Mouse (Mus musculus) MEL-GATA-1-ER (cell line): Measurements from ENCODE around the gene Bcl2l14.

Experiments
- DNase-seq: peaks from one replicate; pipeline ENCODE4 v3.0.0-alpha.2; 2012; ENCODE audit warnings: low read depth; ENCODE audit errors: extremely low read depth

Gene Bcl2l14

GRCm38 (mm10) chr6:134402914-134403683 is 7.0 kb downstream of the Bcl2l14 start:
- DNase-seq = peak; percentile 59

DNA sequence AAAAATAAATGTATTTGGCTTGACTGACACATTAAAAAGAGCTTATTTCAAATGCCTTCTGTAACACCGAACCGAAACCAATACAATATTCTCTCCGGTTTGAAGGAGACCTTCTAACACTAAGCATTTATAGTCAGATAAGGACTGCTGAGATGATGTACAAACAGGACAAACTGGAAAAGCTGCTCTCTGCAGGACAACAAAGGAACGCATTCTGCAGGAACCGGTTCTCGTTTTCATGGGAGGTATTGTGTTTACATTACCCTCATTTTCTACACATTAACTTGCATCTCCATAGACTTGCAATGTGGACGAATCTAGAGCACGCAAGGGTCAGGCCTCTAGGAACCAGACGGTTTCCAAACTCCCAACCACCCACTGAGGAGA is 7.6 kb downstream of the Bcl2l14 start:
- DNase-seq = no peak

- DNase-seq = no peak
These were observed 11.1 kb downstream of the Bcl2l14 start for GRCm38 (mm10) chr6:134407226-134407625.

DNA sequence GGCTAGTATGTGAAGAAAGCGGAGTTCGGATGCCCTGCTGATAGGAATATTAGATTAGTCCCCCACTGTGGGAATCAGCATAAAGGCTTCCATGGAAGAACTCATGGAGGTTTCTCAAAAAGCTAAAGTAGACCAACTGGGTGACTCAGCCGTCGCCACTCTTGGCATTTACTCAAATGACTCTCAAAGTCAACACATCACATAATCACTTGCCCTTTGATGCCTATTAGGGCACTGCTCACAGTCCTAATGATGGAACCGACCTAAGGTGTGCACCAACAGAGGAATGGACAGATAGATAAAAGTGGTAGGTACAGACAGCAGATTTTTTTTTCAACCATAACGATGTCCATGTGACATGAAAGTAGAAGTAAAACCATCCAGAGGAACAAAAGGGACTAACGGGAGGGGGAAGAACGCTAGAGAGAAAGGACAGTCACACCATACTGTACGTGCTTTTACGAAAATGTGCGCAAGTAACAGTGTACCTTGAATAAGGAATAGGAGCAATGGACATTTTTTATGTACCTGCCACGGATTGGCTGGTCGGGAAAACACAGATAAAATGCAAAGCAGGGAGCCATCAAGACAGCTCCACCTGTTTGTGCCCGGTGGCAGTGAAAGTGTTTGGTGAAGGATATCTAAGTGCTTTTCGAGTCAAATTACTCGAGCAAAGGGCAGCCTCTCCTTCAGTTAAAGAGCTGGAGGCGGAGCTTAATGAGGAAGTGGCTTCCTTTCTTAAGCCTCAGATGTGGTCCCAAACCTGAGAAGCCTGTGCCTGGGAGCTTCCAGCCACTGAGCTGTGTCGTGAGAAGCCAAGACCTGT is 17.8 kb downstream of the Bcl2l14 start:
- DNase-seq = peak; percentile 71

DNA sequence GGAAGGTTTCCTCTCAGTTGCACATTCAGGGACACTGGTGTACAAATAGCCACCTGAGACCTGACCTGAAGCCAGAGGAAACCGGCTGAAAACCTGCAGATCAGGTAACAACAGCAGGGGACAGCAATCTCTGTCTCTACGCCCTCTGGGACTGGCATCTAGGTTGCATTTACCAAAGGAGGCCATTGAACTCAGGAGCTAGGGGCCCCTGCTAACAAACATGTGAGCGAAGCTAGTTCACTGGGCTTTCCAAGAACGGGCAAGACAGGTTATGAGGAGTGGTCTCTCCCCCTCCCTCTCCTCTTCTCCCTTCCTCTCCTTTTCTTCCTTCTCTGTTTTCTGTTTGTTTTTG is 18.4 kb downstream of the Bcl2l14 start:
- no peak for DNase-seq

DNA sequence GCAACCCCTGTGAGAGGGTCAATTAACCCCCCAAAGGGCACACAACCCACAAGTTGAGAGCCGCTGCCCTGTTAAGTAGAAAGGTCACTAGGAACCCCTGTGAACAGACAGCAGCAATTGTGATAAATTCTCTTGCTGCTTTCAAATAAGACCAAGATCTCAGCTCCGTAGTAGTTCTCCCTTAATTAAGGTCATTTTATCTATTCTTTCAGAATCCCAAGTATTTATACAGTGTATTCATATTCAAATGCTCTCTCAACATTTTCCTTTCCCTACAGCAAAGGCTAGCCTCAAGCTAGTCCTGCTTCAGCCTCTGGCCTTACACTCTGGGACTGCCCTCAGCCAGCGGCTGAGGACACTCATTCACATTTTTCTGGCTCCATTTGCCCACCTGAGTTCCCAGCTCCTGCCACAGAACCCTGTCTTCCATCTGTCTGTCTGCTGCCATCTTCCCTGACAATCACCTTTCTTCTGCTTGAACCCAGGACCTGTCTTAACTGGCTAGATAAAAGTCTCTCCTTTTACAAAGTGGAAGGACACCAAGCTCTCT is 20.5 kb downstream of the Bcl2l14 start:
- DNase-seq = no peak

GRCm38 (mm10) chr6:134417886-134418285 is 21.8 kb downstream of the Bcl2l14 start:
- DNase-seq = no peak

DNA sequence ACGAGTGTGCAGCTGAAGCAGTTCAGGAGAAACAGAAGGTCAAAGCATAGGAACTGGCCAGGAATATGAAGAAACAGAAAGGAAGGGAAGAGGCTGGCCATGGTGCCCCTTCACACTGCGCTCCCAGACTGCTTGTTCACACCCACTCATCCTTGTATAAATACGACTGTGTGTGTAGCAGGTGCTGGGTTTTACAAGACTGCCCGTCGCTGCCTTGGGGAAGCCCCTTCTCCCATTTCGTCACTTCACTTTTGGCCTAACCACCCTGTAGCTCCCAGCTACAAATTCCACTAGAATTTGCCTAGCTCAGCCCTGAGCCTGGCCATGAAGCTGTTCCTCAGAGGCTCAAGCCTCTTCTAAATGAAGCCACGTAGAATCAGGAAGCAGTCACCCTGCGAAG is 24.3 kb downstream of the Bcl2l14 start:
- DNase-seq = no peak

DNA sequence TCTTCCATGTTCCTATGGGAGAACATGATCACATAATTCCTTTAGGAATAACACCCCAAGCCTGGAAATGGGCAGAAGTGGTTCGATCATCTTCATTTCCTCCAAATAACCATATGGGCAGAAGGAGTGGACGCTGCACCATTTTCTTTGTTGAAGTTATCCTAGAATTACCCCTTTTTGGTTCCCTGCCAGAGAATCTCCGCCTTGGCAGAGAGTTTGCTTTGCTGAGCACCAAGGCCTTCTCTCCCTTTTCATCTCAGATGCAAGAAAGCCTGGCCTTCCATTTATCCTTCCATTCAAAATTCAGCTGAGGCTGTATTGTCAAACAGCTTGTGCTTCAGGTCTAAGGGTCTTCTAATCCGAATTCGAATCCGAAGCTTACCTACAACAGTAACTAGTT is 25.8 kb downstream of the Bcl2l14 start:
- no peak for DNase-seq

- no peak for DNase-seq
These were observed 29.1 kb downstream of the Bcl2l14 start for GRCm38 (mm10) chr6:134425216-134425717.

DNA sequence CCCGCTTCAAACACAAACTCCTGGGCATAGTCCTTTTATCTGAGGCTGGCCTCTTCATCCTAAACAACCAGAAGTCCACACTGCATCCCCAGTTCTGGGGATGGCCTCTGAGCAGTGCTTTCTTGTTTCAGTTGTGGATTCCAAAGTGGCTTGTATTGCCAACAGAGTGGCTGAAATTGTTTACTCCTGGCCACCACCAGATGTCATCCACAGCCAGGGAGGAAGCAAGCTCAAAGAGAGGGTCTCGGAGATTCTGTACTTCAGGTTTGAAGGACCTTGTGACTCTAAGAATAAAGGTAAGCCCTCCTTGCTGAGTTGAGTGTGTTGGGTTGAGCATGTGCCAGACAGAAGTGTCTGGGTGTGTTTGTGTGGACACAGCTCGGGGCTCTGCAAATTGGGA is 31.0 kb downstream of the Bcl2l14 start:
- DNase-seq = no peak

- DNase-seq = no peak
These were observed 32.3 kb downstream of the Bcl2l14 start for GRCm38 (mm10) chr6:134428455-134428854.

GRCm38 (mm10) chr6:134430161-134430799 is 34.2 kb downstream of the Bcl2l14 start:
- no peak for DNase-seq

GRCm38 (mm10) chr6:134431583-134431982 is 35.5 kb downstream of the Bcl2l14 start:
- DNase-seq = no peak

- no peak for DNase-seq
These were observed 37.2 kb downstream of the Bcl2l14 start for GRCm38 (mm10) chr6:134433281-134433680.

GRCm38 (mm10) chr6:134434044-134434443 is 37.9 kb downstream of the Bcl2l14 start:
- no peak for DNase-seq

GRCm38 (mm10) chr6:134434866-134435390 is 38.8 kb downstream of the Bcl2l14 start:
- peak; percentile 93 for DNase-seq

DNA sequence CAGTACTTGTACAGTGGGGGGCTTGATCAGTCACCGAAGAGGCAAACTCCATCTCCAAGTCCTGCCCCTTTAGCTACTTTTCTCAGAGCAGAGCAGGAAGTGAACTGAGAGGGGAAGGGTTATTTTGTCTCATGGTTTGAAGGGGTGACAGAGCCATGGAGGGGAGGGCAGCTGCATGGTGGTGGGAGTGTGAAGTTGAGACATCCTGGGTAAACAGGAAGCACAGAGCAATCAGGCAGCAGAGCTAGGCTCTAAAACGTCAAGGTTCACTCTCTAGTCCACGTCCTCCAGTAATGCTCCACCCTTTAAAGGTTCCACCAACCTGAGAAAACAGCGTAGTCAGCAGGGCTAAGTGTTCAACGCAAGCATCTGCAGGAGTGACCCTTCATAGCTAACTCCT is 40.8 kb downstream of the Bcl2l14 start:
- no peak for DNase-seq

DNA sequence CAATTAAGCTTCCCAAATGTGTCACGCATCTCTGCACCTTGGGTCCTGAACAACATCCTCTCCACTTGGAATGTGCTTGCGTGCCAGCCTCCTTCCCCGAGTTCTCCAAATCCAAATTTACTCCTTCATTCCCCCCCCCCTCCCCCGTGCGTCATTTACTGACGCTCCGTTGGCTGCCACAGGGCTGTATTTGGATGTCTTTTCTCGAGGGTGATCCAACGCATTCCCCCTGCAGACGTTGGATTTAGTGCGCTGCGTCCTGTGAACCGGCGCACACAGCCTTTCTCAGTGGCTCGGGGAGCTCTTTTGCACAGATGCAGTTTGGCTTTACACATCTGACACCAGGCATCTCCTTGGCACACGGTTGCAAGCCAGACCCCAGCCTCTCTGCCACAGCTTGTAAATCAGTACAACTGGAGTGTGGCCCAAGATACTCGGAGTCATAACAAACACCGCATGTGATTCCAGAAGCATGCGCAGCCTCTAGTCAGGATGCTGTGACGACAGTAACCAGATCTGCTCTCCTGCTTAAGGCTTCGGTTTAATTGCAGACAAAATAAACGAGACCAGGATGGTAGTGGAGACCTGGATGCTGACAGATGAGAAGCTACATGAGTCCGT is 43.4 kb downstream of the Bcl2l14 start:
- DNase-seq = no peak

DNA sequence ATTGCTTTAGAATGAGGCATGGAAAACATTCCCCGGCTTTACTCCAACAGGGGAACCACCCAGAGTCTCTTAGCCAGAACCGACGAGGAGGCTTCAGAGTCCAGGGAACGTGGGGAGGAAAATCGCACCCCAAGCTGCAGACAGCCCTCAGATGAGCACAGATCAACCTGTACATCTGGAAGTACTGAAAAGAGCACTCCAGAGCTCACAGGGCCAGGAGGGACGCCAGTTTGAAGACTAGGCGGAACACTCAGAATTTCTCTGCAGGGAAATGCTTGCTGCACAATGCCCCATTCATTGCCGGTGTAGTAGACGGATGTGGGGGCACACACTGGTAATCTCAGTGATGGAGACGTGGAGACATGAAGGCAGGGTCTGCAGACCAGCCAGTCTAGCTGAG is 43.9 kb downstream of the Bcl2l14 start:
- no peak for DNase-seq

DNA sequence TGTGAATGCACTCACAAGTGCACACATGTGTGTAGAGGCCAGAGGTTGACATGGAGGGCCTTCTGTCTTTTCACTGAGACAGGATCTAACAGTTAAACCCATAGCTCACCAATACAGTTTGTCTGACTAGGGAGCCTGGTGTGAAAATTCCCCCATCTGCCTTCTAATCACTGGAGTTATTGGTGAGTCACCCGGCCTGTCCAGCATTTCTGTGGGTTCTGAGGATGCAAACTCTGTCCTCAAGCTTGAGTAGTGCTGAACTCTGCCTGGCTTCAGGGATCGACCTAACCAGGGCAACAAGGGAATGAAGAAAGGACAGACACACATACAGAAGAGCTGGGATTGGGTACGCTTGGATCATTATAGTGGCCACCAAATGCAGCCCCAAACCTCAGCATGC is 45.6 kb downstream of the Bcl2l14 start:
- no peak for DNase-seq
